Mouse (Mus musculus) cerebellum, adult 2 months (tissue): Measurements from ENCODE around the gene Ssc5d.

Experiments
- CTCF ChIP-seq: fragments of 200-500 bp; IDR thresholded peaks from 2 replicates; pipeline ENCODE4 v1.5.1; 2011; ENCODE audit warnings: low read depth, mild to moderate bottlenecking, control low read depth, low read length, moderate library complexity, borderline replicate concordance; ENCODE audit not compliant: insufficient read depth
- POLR2A ChIP-seq: fragments of 200-500 bp; IDR thresholded peaks from 2 replicates; pipeline ENCODE4 v1.6.1; 2011; ENCODE audit warnings: low read length, control low read depth, borderline replicate concordance; ENCODE audit not compliant: insufficient read depth

DNA sequence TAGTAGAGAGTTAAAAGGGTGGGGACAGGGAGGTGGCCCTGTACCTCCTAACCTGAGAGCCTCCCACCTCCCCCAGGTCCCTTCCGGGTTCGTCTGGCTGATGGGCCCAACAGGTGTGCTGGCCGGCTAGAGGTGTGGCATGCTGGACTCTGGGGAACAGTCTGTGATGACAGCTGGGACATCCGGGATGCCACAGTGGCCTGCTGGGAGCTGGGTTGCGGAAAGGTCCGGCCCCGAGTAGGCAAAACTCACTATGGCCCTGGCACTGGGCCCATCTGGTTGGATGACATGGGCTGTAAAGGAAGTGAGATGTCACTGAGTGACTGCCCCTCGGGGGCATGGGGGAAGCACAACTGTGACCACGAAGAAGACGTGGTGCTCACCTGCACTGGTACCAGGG, 11.2 kb downstream of the Ssc5d start:
- no peak for TF ChIP-seq CTCF
- TF ChIP-seq POLR2A = no peak
